ENCODE assay signal across 8 mouse cellular contexts in the genomic region with DNA sequence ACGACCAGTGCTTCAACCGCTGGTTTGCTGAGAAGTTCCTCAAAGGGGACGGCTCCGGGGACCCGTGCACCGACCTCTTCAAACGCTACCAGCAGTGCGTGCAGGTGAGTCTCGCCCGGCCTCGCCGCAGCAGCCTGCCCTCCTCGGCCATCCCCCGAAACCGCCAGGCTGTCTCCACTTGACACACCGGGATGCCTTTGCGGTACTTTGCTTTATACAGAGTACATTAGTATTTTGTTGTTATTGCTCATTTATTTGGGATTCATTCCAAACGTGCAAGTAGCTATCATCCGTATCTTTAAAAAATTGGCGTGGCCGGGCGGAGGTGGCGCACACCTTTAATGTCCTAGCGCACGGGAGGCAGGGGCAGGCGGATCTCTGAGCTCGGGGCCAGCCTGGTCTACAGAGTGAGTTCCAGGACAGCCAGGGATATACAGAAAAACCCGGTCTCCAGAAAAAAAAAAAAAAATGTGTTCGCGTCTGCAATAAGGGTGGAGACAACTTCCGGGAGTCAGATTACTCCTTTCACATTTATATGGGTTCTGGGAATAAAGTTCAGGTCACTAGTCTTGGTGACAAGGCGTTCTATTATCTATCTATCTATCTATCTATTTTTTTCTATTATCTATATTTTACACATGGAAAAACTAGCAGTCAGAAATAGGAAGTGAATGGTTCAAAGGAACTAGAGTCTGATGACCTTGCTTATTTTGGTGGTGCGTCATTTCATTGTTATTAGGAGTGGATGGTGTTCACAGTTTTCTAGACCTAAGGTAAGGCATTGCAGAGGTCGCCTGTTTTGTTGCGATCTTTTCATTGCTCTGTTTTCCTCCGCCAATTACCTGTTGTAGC. TPM values are rescaled to one million over a fixed set of nuclear protein-coding genes. Genes with fewer than 3 reads are reported as not detected.
A peak's percentile ranks its signal among the peaks of the same experiment; 100 is the strongest.
DNase-seq lines count a peak whose midpoint lies in the region; ATAC-seq and TF ChIP-seq lines count a peak whose summit lies in the region.

No protein-coding gene starts in this region.

- ATAC-seq in embryonic facial prominence, embryonic 11.5 days (replicated peaks; ENCODE audit: insufficient number of reproducible peaks, low FRiP score, low TSS enrichment, low read depth): peak; percentile 26; the same call in 1 of the 2 replicates
- peak; percentile 50 for ATAC-seq in intestine, embryonic 15.5 days
- 0 out of 2 replicates have a peak, but pooled peaks have one; percentile 25 for ATAC-seq in neural tube, embryonic 12.5 days (ENCODE audit: low FRiP score, low read depth)

- H3K4me1 ChIP-seq in embryonic facial prominence, embryonic 11.5 days (ENCODE audit: control insufficient read depth, insufficient read depth, low read length): no peaks in the 10 kb centered on the region
- peaks cover 9% of the 10 kb centered on the region for H3K4me1 ChIP-seq in intestine, embryonic 15.5 days (replicated peaks)
- H3K4me1 ChIP-seq in neural tube, embryonic 12.5 days: peaks cover 18% of the 10 kb centered on the region

- 11% methylated on average over 36 of the region's 36 CpGs for WGBS in embryonic facial prominence, embryonic 11.5 days
- 11% methylated on average over 36 of the region's 36 CpGs for WGBS in intestine, embryonic 15.5 days
- WGBS in neural tube, embryonic 12.5 days: 12% methylated on average over 36 of the region's 36 CpGs

- peak overlapping the region; percentile 91 for H3K4me3 ChIP-seq in layer of hippocampus, adult 2 months
- peak overlapping the region; percentile 87 for H3K4me3 ChIP-seq in embryonic facial prominence, embryonic 11.5 days (ENCODE audit: low read depth, low read length)
- peak overlapping the region; percentile 77 for H3K4me3 ChIP-seq in intestine, embryonic 15.5 days (replicated peaks)
- peak overlapping the region; percentile 78 for H3K4me3 ChIP-seq in neural tube, embryonic 12.5 days

- no peaks in the 10 kb centered on the region for H3K9me3 ChIP-seq in embryonic facial prominence, embryonic 11.5 days (replicated peaks; ENCODE audit: control insufficient read depth, low read length)
- H3K9me3 ChIP-seq in intestine, embryonic 15.5 days: no peaks in the 10 kb centered on the region
- no peaks in the 10 kb centered on the region for H3K9me3 ChIP-seq in neural tube, embryonic 12.5 days

- H3K4me2 ChIP-seq in embryonic facial prominence, embryonic 11.5 days (ENCODE audit: low read depth, low read length): peak overlapping the region; percentile 71
- H3K4me2 ChIP-seq in intestine, embryonic 15.5 days (replicated peaks): peak overlapping the region; percentile 55
- H3K4me2 ChIP-seq in neural tube, embryonic 12.5 days (replicated peaks): peak overlapping the region; percentile 61

- peaks cover 8% of the 10 kb centered on the region for H3K36me3 ChIP-seq in embryonic facial prominence, embryonic 11.5 days (replicated peaks; ENCODE audit: control insufficient read depth, insufficient read depth, low read depth, low read length)
- H3K36me3 ChIP-seq in intestine, embryonic 15.5 days: peaks cover 29% of the 10 kb centered on the region
- H3K36me3 ChIP-seq in neural tube, embryonic 12.5 days: peaks cover 51% of the 10 kb centered on the region

- no peak for DNase-seq in layer of hippocampus, adult 2 months (ENCODE audit: low spot score in 2 of 2)
- DNase-seq in layer of hippocampus, adult 11-12 months (ENCODE audit: low spot score): no peak
- no peak for DNase-seq in embryonic facial prominence, embryonic 11.5 days (ENCODE audit: low spot score)
- DNase-seq in gastrocnemius, postnatal 25 days: no peak
- DNase-seq in gastrocnemius, adult 8-10 months (ENCODE audit: low spot score in 2 of 2): no peak
- DNase-seq in left cerebral cortex, adult 11 months (ENCODE audit: low spot score): no peak

- no peaks in the 10 kb centered on the region for H3K27me3 ChIP-seq in embryonic facial prominence, embryonic 11.5 days (ENCODE audit: control insufficient read depth, insufficient read depth, low read length)
- H3K27me3 ChIP-seq in intestine, embryonic 15.5 days (replicated peaks): no peaks in the 10 kb centered on the region
- H3K27me3 ChIP-seq in neural tube, embryonic 12.5 days (replicated peaks): no peaks in the 10 kb centered on the region

- TF ChIP-seq CTCF in layer of hippocampus, adult 2 months (conservative IDR thresholded peaks at IDR 0.05): no peak

- H3K27ac ChIP-seq in layer of hippocampus, adult 2 months: peak overlapping the region; percentile 93
- no peak overlapping the region for H3K27ac ChIP-seq in embryonic facial prominence, embryonic 11.5 days (replicated peaks; ENCODE audit: low read depth, low read length)
- peak overlapping the region; percentile 56 for H3K27ac ChIP-seq in intestine, embryonic 15.5 days
- H3K27ac ChIP-seq in neural tube, embryonic 12.5 days: 0 out of 2 replicates have a peak overlapping the region, but pooled peaks have one; percentile 57

- H3K9ac ChIP-seq in embryonic facial prominence, embryonic 11.5 days (replicated peaks; ENCODE audit: low read length): peak overlapping the region; percentile 87
- H3K9ac ChIP-seq in intestine, embryonic 15.5 days: peak overlapping the region; percentile 90
- peak overlapping the region; percentile 76 for H3K9ac ChIP-seq in neural tube, embryonic 12.5 days

RNA-seq across cellular contexts. Expression of a gene that starts 0.5 kb away (rescaled TPM):
- total RNA-seq in layer of hippocampus, adult 2 months (2021): 10 to 100 TPM; 22.3 to 25.4 TPM
- 66.7 and 68.9 TPM in 2 replicates for polyA plus RNA-seq in embryonic facial prominence, embryonic 11.5 days (2014; fragmentation: Nextera tagmentation; extraction: Ambion mirVana)
- polyA plus RNA-seq in intestine, embryonic 15.5 days (2015; fragmentation: Nextera tagmentation; extraction: Ambion mirVana): 62.7 and 66.3 TPM in 2 replicates
- polyA plus RNA-seq in neural tube, embryonic 12.5 days (2016; fragmentation: Nextera tagmentation; extraction: Ambion mirVana): 52.2 and 54.8 TPM in 2 replicates
- 10 to 100 TPM; 17.5 to 18.4 TPM for total RNA-seq in gastrocnemius, postnatal 25 days (2021)
- 10 to 100 TPM; 18.9 to 23.7 (median 20.1) TPM for total RNA-seq in gastrocnemius, adult 8-10 months (2022)

RNA-seq across cellular contexts. Expression of a gene that starts 0.6 kb away (rescaled TPM):
- total RNA-seq in layer of hippocampus, adult 2 months (2021): 10 to 100 TPM; 19.5 to 20.8 TPM
- 37.0 and 38.8 TPM in 2 replicates for polyA plus RNA-seq in embryonic facial prominence, embryonic 11.5 days (2014; fragmentation: Nextera tagmentation; extraction: Ambion mirVana)
- polyA plus RNA-seq in intestine, embryonic 15.5 days (2015; fragmentation: Nextera tagmentation; extraction: Ambion mirVana): 24.8 and 24.9 TPM in 2 replicates
- 31.2 and 35.3 TPM in 2 replicates for polyA plus RNA-seq in neural tube, embryonic 12.5 days (2016; fragmentation: Nextera tagmentation; extraction: Ambion mirVana)
- total RNA-seq in gastrocnemius, postnatal 25 days (2021): 10 to 100 TPM; 20.5 to 22.1 TPM
- 10 to 100 TPM; 22.8 to 25.6 (median 24.4) TPM for total RNA-seq in gastrocnemius, adult 8-10 months (2022)

RNA-seq across cellular contexts. Expression of a gene that starts 7.2 kb away (rescaled TPM):
- 100 to 1,000 TPM; 685 to 700 TPM for total RNA-seq in layer of hippocampus, adult 2 months (2021)
- 569 and 629 TPM in 2 replicates for polyA plus RNA-seq in embryonic facial prominence, embryonic 11.5 days (2014; fragmentation: Nextera tagmentation; extraction: Ambion mirVana)
- 1,187 and 1,356 TPM in 2 replicates for polyA plus RNA-seq in intestine, embryonic 15.5 days (2015; fragmentation: Nextera tagmentation; extraction: Ambion mirVana)
- 884 and 947 TPM in 2 replicates for polyA plus RNA-seq in neural tube, embryonic 12.5 days (2016; fragmentation: Nextera tagmentation; extraction: Ambion mirVana)
- total RNA-seq in gastrocnemius, postnatal 25 days (2021): 10 to 100 TPM; 60.7 to 80.9 TPM
- total RNA-seq in gastrocnemius, adult 8-10 months (2022): 10 to 100 TPM; 35.3 to 49.8 (median 42.5) TPM

RNA-seq across cellular contexts. Expression of a gene that starts 14.6 kb away (rescaled TPM):
- 100 to 1,000 TPM in 1 of 2 experiments, 10 to 100 TPM in 1; 91.4 to 102 TPM for total RNA-seq in layer of hippocampus, adult 2 months (2021)
- polyA plus RNA-seq in embryonic facial prominence, embryonic 11.5 days (2014; fragmentation: Nextera tagmentation; extraction: Ambion mirVana): 376 and 390 TPM in 2 replicates
- polyA plus RNA-seq in intestine, embryonic 15.5 days (2015; fragmentation: Nextera tagmentation; extraction: Ambion mirVana): 217 and 220 TPM in 2 replicates
- 314 and 343 TPM in 2 replicates for polyA plus RNA-seq in neural tube, embryonic 12.5 days (2016; fragmentation: Nextera tagmentation; extraction: Ambion mirVana)
- 10 to 100 TPM; 10.7 to 12.9 TPM for total RNA-seq in gastrocnemius, postnatal 25 days (2021)
- 10 to 100 TPM in 3 of 4 experiments, 1 to 10 TPM in 1; 8.6 to 13.1 (median 11.5) TPM for total RNA-seq in gastrocnemius, adult 8-10 months (2022)

RNA-seq across cellular contexts. Expression of a gene that starts 40.7 kb away (rescaled TPM):
- 100 to 1,000 TPM; 727 to 730 TPM for total RNA-seq in layer of hippocampus, adult 2 months (2021)
- 1,836 and 1,851 TPM in 2 replicates for polyA plus RNA-seq in embryonic facial prominence, embryonic 11.5 days (2014; fragmentation: Nextera tagmentation; extraction: Ambion mirVana)
- polyA plus RNA-seq in intestine, embryonic 15.5 days (2015; fragmentation: Nextera tagmentation; extraction: Ambion mirVana): 1,297 TPM in 2 replicates
- 1,356 and 1,433 TPM in 2 replicates for polyA plus RNA-seq in neural tube, embryonic 12.5 days (2016; fragmentation: Nextera tagmentation; extraction: Ambion mirVana)
- 100 to 1,000 TPM; 100 to 102 TPM for total RNA-seq in gastrocnemius, postnatal 25 days (2021)
- 10 to 100 TPM; 37.7 to 68.0 (median 49.9) TPM for total RNA-seq in gastrocnemius, adult 8-10 months (2022)

Comparison
In these comparisons a context has a peak if more than half of its experiments do, and no peak if none do; other contexts are left out.
1. RNA of a gene that starts 7.2 kb away (total RNA-seq): 685 to 700 TPM in layer of hippocampus, adult 2 months; 60.7 to 80.9 TPM in gastrocnemius, postnatal 25 days and 35.3 to 49.8 TPM in gastrocnemius, adult 8-10 months; every median in the first group is over 4 times any median in the second.
2. Peak in every context shown above with its lines, with median percentiles within 50 percentile points of each other: H3K4me3 ChIP-seq, ATAC-seq, H3K4me2 ChIP-seq and H3K9ac ChIP-seq.